Mouse (Mus musculus) thymus, adult 2 months (tissue): ENCODE data around the gene Nrap. TPM values are rescaled to one million over a fixed set of nuclear protein-coding genes. Genes with fewer than 3 reads are reported as not detected.

ENCODE experiments used
- DNase-seq: peaks from one replicate; pipeline ENCODE4 v3.0.0; 2021
- H3K27ac ChIP-seq: fragments of 200-500 bp; 2 replicates; pipeline ENCODE4 v1.5.1; 2012; ENCODE audit warnings: low read length, control low read depth; ENCODE audit not compliant: control insufficient read depth, insufficient read depth
- H3K27me3 ChIP-seq: fragments of 200-500 bp; 2 replicates; pipeline ENCODE4 v1.6.1; 2012; ENCODE audit warnings: mild to moderate bottlenecking, low read length, moderate library complexity, mixed read lengths; ENCODE audit not compliant: control insufficient read depth, insufficient read depth
- H3K36me3 ChIP-seq: fragments of 200-500 bp; 2 replicates; pipeline ENCODE4 v1.6.1; 2012; ENCODE audit warnings: mild to moderate bottlenecking, low read length, moderate library complexity; ENCODE audit not compliant: control insufficient read depth, insufficient read depth
- H3K4me1 ChIP-seq: fragments of 200-500 bp; replicated peaks from 2 replicates; pipeline ENCODE4 v1.6.1; 2012; ENCODE audit warnings: low read length; ENCODE audit not compliant: control insufficient read depth, insufficient read depth
- H3K4me3 ChIP-seq: fragments of 200-500 bp; 2 replicates; pipeline ENCODE4 v1.5.1; 2012; ENCODE audit warnings: mild to moderate bottlenecking, low read length, control low read depth, moderate library complexity; ENCODE audit not compliant: control insufficient read depth, insufficient read depth
- CTCF ChIP-seq: fragments of 200-500 bp; IDR thresholded peaks from 2 replicates; pipeline ENCODE4 v1.5.1; 2012; ENCODE audit warnings: mild to moderate bottlenecking, control low read depth, low read length, moderate library complexity, borderline replicate concordance; ENCODE audit not compliant: control insufficient read depth, poor library complexity, insufficient read depth; ENCODE audit errors: extremely low read depth
- POLR2A ChIP-seq: fragments of 200-500 bp; IDR thresholded peaks from 2 replicates; pipeline ENCODE4 v1.6.1; 2012; ENCODE audit warnings: mild to moderate bottlenecking, low read length, control low read depth, moderate library complexity; ENCODE audit not compliant: control insufficient read depth, poor library complexity, insufficient read depth; ENCODE audit errors: extremely low read depth
- WGBS: fragments of 180-500 bp; shearing (Covaris S2); methylation state at CpG from one replicate; pipeline ENCODE4 v1.1.7; 2018; 5-methylcytosine and 5-hydroxymethylcytosine counted together
- polyA plus RNA-seq: library from polyadenylated mRNA; depleted of rRNA; stranded (reverse); fragments of >200 nt; gene quantifications from 2 replicates; pipeline ENCODE4 v1.2.3, GENCODE M21; 2012

Nrap gene
- polyA plus RNA-seq, 1 experiment: 4.3 TPM

- H3K4me3 ChIP-seq: no peak overlapping the region
- DNase-seq: no peak
- 56% methylated on average over 9 of the region's 9 CpGs for WGBS
- H3K27ac ChIP-seq: no peak overlapping the region
- TF ChIP-seq POLR2A (no peak), CTCF (no peak)
- no peaks in the 10 kb centered on the region for H3K36me3 ChIP-seq
- peaks cover 25% of the 10 kb centered on the region for H3K4me1 ChIP-seq
- no peaks in the 10 kb centered on the region for H3K27me3 ChIP-seq
Measured at GRCm38 (mm10) chr19:56393311-56393866, 3.6 kb upstream of the Nrap start.

GRCm38 (mm10) chr19:56391307-56392046 is 1.6 kb upstream of the Nrap start:
- 66% methylated on average over 6 of the region's 6 CpGs for WGBS
- TF ChIP-seq CTCF (no peak), POLR2A (no peak)
- DNase-seq: no peak
- H3K4me3 ChIP-seq: no peak overlapping the region
- no peak overlapping the region for H3K27ac ChIP-seq
- peaks cover 12% of the 10 kb centered on the region for H3K4me1 ChIP-seq
- no peaks in the 10 kb centered on the region for H3K27me3 ChIP-seq
- no peaks in the 10 kb centered on the region for H3K36me3 ChIP-seq

- no peak overlapping the region for H3K4me3 ChIP-seq
- DNase-seq: no peak
- peaks cover 3% of the 10 kb centered on the region for H3K4me1 ChIP-seq
- no peaks in the 10 kb centered on the region for H3K36me3 ChIP-seq
- TF ChIP-seq CTCF (no peak), POLR2A (no peak)
- H3K27ac ChIP-seq: no peak overlapping the region
- H3K27me3 ChIP-seq: no peaks in the 10 kb centered on the region
- 95% methylated on average over 11 of the region's 11 CpGs for WGBS
Measured at GRCm38 (mm10) chr19:56389176-56389575, 661 bp downstream of the Nrap start.

GRCm38 (mm10) chr19:56387726-56388302 is 2.0 kb downstream of the Nrap start:
- H3K36me3 ChIP-seq: no peaks in the 10 kb centered on the region
- H3K27ac ChIP-seq: no peak overlapping the region
- no peaks in the 10 kb centered on the region for H3K27me3 ChIP-seq
- 92% methylated on average over 4 of the region's 4 CpGs for WGBS
- no peaks in the 10 kb centered on the region for H3K4me1 ChIP-seq
- no peak for DNase-seq
- TF ChIP-seq POLR2A: no peak
- no peak for TF ChIP-seq CTCF
- no peak overlapping the region for H3K4me3 ChIP-seq

GRCm38 (mm10) chr19:56386095-56386494 is 3.7 kb downstream of the Nrap start:
- Histone ChIP-seq H3K27me3 (no peaks in the 10 kb centered on the region), H3K27ac (no peak overlapping the region), H3K4me3 (no peak overlapping the region), H3K4me1 (no peaks in the 10 kb centered on the region), H3K36me3 (no peaks in the 10 kb centered on the region)
- TF ChIP-seq POLR2A (no peak), CTCF (no peak)
- no peak for DNase-seq
- 92% methylated on average over 10 of the region's 10 CpGs for WGBS

- Histone ChIP-seq H3K36me3 (no peaks in the 10 kb centered on the region), H3K27me3 (no peaks in the 10 kb centered on the region), H3K27ac (no peak overlapping the region), H3K4me1 (peaks cover 4% of the 10 kb centered on the region; the same call in 1 of the 2 replicates), H3K4me3 (no peak overlapping the region)
- 96% methylated on average over 5 of the region's 5 CpGs for WGBS
- TF ChIP-seq CTCF: no peak
- TF ChIP-seq POLR2A: no peak
- DNase-seq: no peak
Measured at GRCm38 (mm10) chr19:56385546-56385945, 4.3 kb downstream of the Nrap start.
